Mouse (Mus musculus): Measurements from ENCODE around the gene Galnt6.
A peak's percentile ranks its signal among the peaks of the same experiment; 100 is the strongest.

The Galnt6 gene

DNA sequence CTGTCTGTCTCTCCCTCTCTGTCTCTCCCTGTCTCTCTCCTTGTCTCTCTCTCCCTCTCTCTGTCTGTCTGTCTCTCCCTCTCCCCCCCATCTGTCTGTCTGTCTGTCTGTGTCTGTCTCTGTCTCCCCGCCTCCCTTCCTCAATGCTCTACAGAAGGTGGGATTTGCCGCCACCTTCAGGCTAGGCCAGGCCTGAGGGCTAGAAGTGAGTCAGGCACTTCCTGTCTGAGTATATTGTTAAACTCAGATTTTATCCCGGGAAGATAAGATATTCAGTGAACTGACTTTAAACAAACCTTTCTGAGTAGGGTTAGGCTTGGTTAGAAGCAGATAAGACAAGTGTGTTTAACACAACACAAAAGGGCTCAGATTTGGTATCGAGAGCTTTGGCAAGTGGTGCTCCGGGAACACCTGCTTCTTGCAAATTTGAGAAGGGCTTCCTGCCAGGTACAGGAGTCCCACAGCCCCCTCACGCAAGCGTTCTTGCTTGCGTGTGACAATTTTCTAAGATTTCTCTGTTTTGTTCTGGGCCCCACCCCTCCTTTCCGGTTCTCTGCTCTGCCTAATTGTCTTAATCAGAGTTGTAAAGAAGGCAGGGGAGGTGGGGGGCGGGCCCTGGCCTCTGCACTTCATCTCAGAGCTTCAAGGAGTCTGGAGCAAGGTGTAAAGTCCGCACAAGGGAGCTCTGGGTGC is 25.8 kb upstream of the Galnt6 start:
- no peak for DNase-seq (ENCODE audit: low read depth, low spot score)

- DNase-seq (ENCODE audit: low read depth, low spot score) = no peak
These were observed 24.9 kb upstream of the Galnt6 start for GRCm38 (mm10) chr15:100754041-100754440.

- no peak for DNase-seq (ENCODE audit: low read depth, low spot score)
These were observed 23.9 kb upstream of the Galnt6 start for GRCm38 (mm10) chr15:100753045-100753444.

DNA sequence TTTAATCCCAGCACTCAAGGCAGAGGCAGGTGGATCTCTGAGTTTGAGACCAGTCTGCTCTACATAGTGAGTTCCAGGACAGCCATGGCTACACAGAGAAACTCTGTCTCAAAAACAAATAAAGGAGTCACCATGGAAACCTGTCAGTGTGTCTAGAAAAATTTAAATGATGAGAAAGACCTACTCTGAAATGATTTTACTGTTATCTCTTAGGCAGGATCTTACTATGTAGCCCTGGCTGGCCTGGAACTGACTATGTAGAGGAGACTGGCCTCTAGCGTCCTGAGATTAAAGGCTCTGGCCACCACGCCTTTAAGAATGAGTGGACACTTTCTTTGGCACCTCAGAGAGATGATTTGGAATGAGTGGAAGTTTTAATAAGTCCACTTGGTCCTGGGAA is 23.3 kb upstream of the Galnt6 start:
- no peak for DNase-seq (ENCODE audit: low read depth, low spot score)

- no peak for DNase-seq (ENCODE audit: low read depth, low spot score)
These were observed 20.8 kb upstream of the Galnt6 start for GRCm38 (mm10) chr15:100749751-100750538.

GRCm38 (mm10) chr15:100748584-100748983 is 19.4 kb upstream of the Galnt6 start:
- DNase-seq (ENCODE audit: low read depth, low spot score) = no peak

GRCm38 (mm10) chr15:100747121-100747963 is 18.2 kb upstream of the Galnt6 start:
- peak; percentile 40 for DNase-seq (ENCODE audit: low read depth, low spot score)

- DNase-seq (ENCODE audit: low read depth, low spot score) = no peak
These were observed 17.4 kb upstream of the Galnt6 start for GRCm38 (mm10) chr15:100746478-100747120.

DNA sequence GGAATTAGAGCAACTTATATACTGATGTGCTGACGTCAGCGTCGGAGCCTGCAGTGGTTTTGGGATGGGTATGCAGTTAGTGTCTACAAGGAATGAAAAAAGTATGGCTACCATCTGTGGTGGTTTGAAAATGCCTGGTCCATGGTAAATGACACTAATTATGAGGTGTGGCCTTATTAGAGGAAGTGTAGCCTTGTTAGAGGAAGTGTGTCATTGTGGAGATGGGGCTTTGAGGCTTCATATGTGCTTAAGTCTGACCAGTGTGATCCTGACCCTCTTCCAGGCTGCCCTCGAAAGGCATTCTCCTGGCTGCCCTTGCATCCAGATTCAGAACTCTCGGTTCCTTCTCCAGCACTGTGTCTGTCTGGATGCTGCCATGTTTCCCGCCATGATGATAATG is 14.1 kb upstream of the Galnt6 start:
- no peak for DNase-seq (ENCODE audit: low read depth, low spot score)

DNA sequence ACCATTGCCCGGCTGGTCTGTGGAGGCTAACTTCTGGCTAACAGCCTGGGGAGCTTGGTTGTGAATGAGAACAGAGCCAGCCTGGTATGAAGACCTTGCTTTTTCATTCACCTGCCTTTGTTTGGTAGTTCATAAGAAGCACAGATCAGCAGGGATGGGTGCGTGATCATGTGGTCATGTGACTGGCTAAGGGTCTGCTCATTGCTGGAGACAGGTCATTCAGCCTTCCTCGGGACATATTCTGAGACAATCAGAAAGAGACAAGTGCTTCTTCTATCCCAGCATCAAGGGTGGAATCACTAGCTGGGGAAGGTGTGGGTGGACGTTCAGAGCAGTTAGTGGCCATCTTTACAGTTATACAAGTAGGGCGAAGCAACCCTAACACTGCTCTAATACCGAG is 10.3 kb upstream of the Galnt6 start:
- no peak for DNase-seq (ENCODE audit: low read depth, low spot score)

DNA sequence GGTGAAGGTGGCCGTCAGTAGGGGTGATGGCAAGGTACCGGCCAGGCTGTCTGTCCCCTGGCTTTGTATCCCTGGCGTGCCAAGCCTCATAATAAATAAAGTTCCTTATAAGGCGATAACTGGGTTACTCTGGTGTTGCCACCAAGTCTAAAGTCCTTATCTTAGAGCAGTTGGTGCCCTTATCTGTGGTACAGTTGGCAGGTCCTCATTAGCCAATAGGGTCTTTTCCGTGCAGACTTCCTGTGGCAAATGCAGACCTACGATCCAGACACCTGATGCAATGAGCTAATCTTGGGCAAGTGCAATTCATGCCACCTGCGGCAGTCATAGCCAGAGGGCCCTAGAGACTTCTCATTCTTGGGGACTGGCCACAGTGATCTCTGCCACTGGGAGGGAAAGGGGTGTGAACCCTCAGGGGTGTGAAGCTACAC is 9.2 kb upstream of the Galnt6 start:
- no peak for DNase-seq (ENCODE audit: low read depth, low spot score)

DNA sequence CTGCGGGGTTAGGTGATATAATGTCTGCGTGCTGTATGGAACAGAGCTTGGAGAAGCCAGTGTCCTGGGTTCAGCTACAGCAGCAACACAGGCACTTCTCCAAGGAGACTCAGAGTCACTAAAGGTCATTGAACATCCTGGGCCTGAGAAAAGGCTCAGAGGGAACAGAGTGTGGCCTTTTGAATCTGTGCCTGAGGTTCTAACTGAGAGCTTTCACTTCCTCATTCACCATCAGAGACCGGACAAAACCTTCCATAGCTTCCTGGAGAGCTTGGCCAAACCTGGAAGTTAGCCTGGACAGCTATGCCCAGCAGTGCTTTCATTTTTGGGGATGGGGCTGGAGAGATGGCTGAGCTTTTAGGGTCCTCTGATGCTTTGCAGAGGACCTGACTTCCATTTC is 8.5 kb upstream of the Galnt6 start:
- DNase-seq (ENCODE audit: low read depth, low spot score) = no peak

DNA sequence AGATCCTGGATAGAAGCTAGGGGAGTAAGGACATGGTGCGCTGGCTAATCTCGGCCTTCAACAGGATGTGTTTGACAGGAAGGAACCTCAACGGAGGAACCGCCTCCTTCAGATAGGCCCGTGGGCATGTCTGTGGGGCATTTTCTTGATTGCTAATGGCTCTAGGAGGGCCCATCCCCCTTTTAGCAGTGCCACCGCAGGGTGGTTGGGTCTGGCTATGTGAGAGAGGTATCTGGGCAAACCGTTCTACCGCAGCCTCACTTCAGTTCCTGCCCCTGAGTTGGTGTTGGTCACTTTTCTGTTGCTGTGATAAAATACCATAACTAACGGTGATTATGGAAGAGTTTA is 6.8 kb upstream of the Galnt6 start:
- DNase-seq (ENCODE audit: low read depth, low spot score) = no peak

DNA sequence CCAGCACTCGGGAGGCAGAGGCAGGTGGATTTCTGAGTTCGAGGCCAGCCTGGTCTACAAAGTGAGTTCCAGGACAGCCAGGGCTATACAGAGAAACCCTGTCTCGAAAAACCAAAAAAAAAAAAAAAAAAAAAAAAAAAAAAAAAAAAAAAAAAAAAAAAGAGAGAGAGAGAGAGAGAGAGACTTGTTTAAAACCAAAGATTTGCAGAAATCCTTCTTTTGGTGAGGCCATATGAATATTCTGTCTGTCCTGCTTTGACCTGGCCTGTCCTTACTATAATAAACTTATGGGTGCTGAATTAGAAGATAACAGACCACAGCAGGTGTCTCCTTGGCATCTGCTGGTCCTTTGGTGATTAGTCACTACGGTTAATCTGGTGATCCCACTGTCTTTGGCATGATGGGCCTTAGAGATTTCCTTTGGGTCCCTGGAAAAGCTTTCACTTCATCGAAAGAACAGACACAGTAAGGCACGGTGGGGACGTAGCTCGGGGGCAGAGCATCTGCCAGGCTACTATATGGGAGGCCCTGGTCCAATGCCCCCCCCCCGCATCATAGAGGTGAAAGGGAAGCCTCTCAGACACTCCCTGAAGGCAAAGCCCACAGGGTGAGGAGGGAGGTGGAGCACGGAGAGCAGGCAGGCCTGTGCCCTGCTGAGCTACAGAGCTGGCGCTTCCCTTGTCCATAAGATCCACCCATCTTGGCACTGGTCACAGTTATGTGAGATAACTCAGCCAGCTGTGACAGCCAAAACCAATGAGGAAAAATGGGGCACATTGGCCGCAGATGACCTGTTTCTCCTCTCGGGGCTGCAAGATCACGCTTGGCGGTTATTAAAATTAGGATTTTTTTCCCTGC is 6.1 kb upstream of the Galnt6 start:
- DNase-seq (ENCODE audit: low read depth, low spot score) = peak; percentile 28

DNA sequence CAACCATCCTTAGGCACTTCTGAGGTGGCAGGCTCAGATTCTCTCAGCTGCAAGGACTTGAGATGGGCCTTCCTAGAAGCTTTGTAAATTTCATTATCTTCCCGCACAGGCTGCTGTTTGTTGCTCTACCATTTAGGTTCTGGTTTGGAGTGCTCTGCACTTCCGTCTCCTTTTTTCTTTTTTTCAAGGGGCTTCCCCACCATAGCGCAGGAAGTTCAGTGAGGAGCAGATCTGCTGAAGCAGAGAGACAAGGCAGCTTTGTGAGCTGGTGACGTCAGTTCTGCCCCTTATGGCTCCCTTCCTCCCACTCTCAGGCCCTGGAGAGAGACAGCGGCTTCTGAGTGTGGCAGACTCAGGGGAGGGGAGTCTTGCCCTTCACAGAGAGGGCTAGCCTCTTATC is 3.4 kb upstream of the Galnt6 start:
- DNase-seq (ENCODE audit: low read depth, low spot score) = no peak

DNA sequence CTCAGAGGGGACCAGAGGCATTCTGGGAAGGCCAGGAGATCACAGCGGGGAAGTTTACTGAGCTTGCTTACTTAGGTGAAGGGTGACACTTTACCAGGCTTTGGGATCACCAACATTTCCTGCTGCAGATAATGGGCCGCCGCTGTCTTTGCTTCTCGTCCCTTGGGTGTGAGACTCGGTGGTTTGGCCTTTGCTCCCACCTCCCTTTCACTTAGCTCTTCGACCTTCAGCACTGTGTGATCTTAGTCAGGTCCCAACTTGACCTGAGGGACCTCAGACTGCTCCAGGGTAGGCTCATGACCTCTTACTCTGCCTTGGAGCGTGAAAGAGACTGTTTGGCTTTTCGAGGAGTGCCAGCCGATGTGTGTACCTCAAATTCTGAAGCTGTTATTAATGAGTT is 1.9 kb upstream of the Galnt6 start:
- DNase-seq (ENCODE audit: low read depth, low spot score) = no peak

GRCm38 (mm10) chr15:100728586-100728985 is 590 bp downstream of the Galnt6 start:
- DNase-seq (ENCODE audit: low read depth, low spot score) = no peak

DNA sequence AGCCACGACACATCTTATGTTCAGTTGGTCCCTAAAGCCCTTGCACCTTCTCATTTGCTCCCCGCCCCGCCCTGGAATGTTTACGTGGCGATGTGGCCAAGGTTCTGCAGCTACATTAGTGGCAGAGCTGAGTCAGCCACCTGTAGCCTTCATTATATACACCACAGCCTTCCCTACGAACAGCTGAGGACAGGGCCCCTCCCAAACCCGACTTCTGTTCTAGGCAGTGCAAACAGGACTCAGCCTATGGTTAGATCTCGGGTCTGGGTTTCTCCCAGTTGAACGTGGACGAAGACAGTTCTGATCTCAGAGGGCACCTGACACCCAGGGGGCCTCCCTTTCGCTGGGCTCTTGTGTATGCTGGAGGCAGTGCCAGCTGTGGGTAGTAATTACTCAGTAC is 1.3 kb downstream of the Galnt6 start:
- no peak for DNase-seq (ENCODE audit: low read depth, low spot score)

DNA sequence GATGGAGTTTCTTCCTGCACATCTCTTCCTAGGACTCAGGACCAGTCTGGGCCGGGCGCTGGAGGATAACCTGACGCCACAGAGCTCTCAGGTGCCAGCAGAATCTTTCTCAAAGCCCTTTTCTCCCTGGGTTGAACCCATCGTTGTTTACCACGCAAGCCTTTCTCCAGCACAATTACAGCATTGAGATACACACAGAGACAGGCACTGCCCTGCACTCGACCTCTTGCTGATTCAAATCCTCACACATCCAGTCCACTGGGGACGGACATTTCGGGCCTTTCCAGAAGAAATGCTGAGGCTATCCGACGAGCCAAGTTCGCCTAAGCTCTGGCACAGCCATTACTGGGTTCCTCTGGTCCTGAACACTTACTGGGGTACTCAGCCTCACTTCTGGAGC is 2.5 kb downstream of the Galnt6 start:
- DNase-seq (ENCODE audit: low read depth, low spot score) = no peak

- DNase-seq (ENCODE audit: low read depth, low spot score) = no peak
These were observed 5.7 kb downstream of the Galnt6 start for GRCm38 (mm10) chr15:100723505-100723904.

DNA sequence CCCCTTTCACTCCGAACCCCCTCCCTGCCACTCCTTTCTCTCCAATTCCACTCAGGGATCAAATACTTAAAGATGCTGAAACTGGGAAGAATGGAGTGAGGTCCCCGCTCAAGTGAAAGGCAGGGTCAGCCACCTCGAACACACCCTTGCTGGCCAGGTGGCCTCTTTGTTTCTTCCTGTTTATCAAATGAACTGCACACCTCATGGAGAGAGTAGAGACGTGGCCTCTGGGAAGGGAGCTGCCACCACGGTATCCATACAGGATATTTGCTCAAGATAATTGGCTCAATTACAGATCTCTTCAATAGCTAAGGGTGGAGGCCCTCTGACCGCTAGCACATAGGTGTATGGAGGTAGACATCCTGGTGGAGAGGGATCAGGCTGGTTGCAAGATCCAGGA is 6.6 kb downstream of the Galnt6 start:
- no peak for DNase-seq (ENCODE audit: low read depth, low spot score)
